Mouse (Mus musculus): ENCODE results near the gene Olfr1257.
"Not testable (repeated sequence)": the region's sequence is repeated elsewhere in the genome, so short reads cannot be mapped to it uniquely, and the experiment has no call there.

Gene Olfr1257
- long read RNA-seq, experiment 1: 0 reads
- long read RNA-seq, experiment 2: 0 reads

DNA sequence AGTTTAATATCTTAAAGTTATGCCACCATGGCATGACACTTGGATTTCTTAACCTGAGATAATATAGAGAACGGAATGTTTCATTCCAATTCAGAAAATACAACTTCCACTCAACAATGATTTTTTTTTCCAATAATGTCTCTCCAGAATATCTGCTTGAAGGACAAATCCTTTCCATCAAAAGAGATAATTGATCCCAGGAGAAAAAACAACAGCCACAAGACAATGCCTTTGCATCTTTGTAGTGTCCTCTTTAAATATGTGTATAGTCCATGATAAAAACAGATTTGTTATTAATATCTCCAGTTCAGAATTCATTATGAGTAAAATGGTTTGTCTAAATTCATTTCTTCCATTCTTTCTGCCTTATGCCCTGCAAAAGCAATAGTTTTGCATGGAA, at the start of gene Olfr1257:
TSS of gene Olfr1257 (plus strand) at position 301 of the 400 bp plus-strand sequence.
- intact Hi-C loops (cut with DNase I): no loop called here

DNA sequence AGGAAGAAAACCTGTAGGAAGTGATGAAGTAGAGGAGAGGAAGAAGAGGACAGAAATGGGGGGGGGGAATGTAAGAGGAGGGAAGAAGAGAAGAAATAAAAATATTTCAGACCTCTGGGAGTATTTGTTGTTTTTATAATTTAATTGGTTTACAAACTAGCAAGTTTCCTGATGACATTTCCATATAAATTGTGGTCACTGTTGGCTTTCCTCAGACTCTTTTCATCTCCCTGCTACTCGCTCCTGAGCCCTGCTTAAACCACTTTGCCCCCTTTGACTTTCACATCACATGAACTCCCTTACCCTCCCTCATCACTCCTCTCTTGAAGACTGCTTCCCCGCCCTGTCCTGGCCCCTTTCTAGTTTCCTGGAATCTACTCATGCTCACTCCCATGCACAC, 36.8 kb upstream of the Olfr1257 start, which contains the start of gene Olfr1256:
TSS of gene Olfr1256 (minus strand) at position 101 of the 400 bp plus-strand sequence.
- intact Hi-C loops (cut with DNase I): no loop called here

DNA sequence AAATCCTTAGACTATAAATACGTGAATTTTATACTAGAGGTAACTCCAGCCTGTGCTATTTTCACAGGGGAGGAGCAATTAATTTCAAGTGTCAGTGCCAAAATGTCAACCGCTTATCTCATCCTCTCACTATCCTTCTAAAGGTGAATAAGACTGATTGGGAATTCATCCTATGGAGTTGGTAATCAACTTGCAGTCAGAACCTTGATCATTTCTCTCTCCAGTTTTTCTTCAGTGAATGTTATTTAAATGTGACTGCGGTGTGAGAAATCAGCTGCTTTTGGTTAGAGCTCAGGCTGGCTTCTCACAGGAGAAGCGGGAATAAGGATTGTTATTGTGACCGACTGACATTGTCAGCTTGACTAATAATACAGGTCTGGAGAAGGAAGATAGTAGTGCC, 30.1 kb upstream of the Olfr1257 start, which contains the start of gene Olfr48:
TSS of gene Olfr48 (minus strand) at position 101 of the 400 bp plus-strand sequence.
- intact Hi-C loops (cut with DNase I): no loop called here

DNA sequence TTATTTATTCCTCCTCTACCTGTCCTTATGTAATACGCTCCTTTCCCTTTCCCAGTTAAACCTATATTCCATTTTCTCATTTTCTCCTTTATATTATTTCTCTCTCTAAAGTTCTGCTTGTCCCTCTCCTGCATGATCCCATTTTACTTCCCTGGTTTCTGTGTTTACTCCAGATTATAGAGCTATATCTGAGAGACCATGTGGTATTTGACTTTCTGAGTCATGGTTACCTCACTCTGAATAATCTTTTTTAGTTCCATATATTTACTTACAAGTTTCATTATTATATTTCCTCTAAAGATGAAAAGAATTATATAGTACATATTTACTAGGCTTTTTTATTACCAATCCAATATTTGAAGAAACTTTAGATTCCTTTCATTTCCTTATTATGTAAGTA, 29.0 kb upstream of the Olfr1257 start:
- intact Hi-C loops (cut with DNase I): no loop called here

DNA sequence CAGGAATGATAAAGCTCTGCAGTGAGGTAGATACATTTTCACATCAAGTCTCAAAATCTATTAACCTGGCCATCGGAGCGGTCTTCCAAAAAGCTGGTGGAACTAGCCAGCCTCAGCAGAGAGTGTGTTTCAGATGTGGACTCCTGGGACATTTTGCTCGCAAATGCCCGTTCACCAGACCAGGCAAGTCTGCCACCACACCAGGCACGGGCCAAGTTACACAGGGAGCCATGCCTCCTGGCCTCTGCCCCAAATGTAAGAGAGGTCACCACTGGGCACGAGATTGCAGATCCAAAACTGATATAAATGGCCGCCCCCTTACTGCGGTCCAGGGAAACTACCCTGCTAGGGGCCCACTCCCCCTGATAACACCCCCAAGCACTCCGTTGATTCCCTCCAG, 34.4 kb downstream of the Olfr1257 start:
- intact Hi-C loops (cut with DNase I): not testable (repeated sequence)

DNA sequence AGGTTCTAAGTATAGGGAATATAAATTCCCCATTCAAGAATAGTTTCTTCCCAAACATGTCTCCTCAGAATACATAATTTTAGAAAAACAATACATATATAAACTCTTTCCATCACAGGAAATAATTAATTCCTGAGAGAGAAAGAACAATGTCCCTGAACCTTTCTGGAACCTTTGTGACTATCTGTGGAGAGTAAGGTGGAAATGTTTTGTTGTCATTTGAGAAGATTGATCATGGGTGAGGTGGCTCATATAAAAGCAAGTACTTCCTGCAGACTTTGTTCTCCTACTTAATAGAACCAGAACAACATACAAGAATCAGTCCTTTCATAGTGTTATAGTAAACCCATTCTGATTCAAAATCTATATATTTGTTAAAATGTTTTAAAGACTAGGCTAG, 48.8 kb downstream of the Olfr1257 start, which contains the start of gene Olfr1258:
TSS of gene Olfr1258 (plus strand) at position 301 of the 400 bp plus-strand sequence.
- intact Hi-C loops (cut with DNase I): no loop called here

Data from adrenal gland (tissue).